Mouse (Mus musculus) heart, adult 18-20 months (tissue): ENCODE measurements at regions not wholly inside any gene's neighbourhood (a gene's known extent, or its start where the extent isn't known, plus 50 kb on each side); places are given as distances from the start of the nearest gene placed in this dataset.
"Not testable (repeated sequence)": the region's sequence is repeated elsewhere in the genome, so short reads cannot be mapped to it uniquely, and the experiment has no call there.

Experiments used
- DNase-seq, 2 experiments: peaks; one replicate each; pipeline ENCODE4 v3.0.0; 2021 to 2022; ENCODE audit warnings: mixed read lengths in 1 of 2

GRCm38 (mm10) chr12:21784403-21784802 lies 367.0 kb upstream of the Ywhaq start:
- peak; percentile 38 to 72 for DNase-seq

- DNase-seq, result peak; percentile 2 to 11
Measured at GRCm38 (mm10) chr12:21778717-21779116, 361.3 kb upstream of the Ywhaq start.

GRCm38 (mm10) chr12:21778308-21778707 lies 360.9 kb upstream of the Ywhaq start:
- DNase-seq, result peak in 1 of 2 experiments; percentile 7

GRCm38 (mm10) chr12:21767717-21768116 lies 350.3 kb upstream of the Ywhaq start:
- not testable (repeated sequence) for DNase-seq
